Mouse (Mus musculus) brain, adult 2 months (tissue): ENCODE data around the gene Chmp4b.

Experiments used
- DNase-seq: peaks from one replicate; pipeline ENCODE4 v3.0.0; 2011; ENCODE audit warnings: low read depth, low spot score

Chmp4b gene

DNA sequence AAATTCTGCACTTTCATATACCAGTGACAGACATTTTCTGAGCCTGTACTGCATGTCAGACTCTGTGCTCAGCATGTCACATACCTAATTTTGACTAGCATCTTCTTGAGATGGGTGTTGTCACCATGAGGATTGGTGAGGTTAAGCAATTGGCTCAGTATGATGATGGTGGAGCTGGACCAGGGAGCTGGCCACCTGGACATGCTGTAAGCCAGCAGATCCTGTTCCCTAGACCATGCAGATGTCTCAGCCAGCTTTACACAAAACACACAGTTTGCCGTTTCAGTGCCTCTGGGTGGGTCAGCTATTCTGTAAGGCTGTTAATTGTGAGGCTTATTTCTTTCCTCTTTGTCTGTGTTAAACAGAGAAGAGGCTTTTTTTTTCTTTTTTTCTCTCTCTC, 31.2 kb downstream of the Chmp4b start:
- peak; percentile 72 for DNase-seq

GRCm38 (mm10) chr2:154684901-154685470, 33.5 kb downstream of the Chmp4b start:
- DNase-seq: no peak

DNA sequence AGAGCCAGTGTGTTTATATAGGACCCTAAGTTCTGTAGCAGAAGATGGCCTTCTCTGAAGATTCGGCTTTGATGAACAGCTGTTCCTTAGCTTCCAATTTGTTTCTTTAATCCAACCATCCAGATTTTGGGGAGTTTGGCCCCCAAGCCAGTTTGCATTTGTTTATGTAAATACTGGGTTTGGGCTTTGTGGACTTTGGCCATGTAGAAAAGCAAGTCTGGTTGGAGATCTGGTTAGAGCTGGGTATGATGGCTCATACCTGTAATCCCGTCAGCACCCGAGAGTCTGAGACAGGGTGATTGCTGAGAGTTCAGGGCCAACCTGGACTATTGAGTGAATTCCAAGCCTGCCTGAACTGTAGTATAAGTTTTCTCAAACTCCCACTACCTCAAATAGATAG, 34.3 kb downstream of the Chmp4b start:
- DNase-seq: no peak

DNA sequence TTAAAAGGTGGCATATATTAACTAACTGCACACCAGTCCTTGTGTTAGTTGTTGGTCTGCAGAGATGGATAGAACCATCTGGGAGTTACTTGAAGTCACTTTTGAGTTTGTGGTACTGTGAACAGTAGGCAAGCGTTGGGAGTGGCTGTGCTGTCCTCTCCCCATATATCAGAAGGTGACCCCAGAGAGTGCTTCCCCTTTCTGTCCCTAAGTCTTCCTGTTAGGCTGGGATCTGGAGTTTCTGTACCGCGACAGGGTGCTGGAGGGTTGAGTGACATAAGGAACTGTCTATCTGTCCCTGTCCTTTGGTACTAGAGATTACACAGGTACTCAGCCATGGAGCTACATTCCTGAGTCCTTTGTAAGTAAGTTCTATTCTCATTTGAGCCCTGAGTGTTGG, 35.3 kb downstream of the Chmp4b start:
- DNase-seq: no peak

GRCm38 (mm10) chr2:154689391-154689790, 37.9 kb downstream of the Chmp4b start:
- no peak for DNase-seq

- peak; percentile 87 for DNase-seq
These were observed 39.5 kb downstream of the Chmp4b start for GRCm38 (mm10) chr2:154690959-154691358.

DNA sequence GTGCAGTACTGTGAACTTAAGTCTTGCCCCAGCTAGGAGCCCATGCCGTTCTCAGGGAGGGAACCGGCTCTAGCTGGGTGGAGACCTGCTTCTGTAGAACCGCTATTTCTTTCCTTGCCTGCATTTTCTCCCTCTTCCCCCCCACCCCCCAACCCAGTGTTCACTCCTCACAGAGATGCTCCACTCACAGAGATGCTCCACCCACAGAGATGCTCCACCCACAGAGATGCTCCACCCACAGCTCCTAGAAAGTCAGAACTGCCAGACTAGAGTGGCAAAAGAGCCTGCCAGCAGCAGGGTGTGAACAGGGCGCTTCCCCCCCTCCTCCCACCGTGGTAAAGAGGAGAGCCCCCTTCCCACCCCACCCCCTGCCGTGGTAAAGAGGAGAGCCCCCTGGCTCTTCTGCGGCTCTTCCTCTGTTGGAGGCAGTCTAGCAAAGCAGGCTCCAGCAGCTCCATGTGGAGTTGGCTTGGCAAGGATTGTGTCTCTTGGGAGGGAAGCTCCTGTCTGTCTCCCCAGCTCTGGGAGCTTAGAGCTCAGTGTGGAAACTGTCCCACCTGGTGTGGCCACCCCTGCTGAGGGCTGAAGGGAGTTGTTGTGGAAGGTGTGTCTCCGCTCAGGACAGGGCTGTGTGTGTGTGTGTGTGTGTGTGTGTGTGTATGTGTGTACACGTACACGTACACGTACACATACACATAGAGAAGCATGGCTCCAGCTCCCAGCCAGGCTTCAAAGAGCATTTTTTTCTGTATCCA, 41.9 kb downstream of the Chmp4b start:
- no peak for DNase-seq

GRCm38 (mm10) chr2:154693941-154694256, 42.4 kb downstream of the Chmp4b start:
- DNase-seq: no peak

DNA sequence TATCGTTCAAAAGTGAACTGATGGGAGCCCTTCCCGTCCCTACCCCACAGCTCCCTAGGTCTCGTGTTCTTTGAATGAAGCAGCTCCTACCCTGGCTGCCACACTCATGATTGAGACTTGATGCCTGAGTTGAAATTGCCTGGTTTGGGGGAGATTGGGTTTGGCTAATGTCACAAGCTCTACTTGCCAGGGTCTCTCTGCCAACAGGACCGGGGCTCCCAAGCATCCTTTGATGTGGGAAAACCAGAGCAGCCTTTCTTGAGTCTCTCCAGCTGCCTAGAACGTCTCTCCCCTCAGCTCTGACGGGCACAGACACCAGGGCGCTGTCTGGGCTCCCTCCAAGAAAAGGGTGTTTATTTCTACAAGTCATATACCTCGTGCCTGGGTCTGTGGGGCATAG, 44.2 kb downstream of the Chmp4b start:
- DNase-seq: no peak

- no peak for DNase-seq
These were observed 45.2 kb downstream of the Chmp4b start for GRCm38 (mm10) chr2:154696660-154697059.

DNA sequence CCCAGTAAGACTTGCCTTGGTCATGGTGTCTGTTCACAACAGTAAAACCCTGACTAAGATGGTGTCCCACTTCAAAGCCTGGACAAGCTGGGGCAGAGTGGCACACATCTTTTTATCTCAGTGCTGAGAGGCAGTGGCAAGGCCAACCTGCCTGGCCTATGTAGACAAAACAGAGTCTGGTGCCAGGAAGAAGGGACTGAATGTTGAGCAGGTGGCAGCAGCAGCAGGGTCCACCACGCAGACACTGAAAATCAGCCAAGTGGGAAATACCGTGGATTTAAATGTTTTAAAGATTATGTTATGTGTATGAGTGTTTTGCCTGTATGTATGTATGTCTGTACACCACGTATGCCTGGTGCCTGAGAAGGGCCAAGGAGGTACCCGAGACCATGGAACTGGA, 47.9 kb downstream of the Chmp4b start:
- DNase-seq: no peak

- no peak for DNase-seq
These were observed 48.7 kb downstream of the Chmp4b start for GRCm38 (mm10) chr2:154700177-154700576.

DNA sequence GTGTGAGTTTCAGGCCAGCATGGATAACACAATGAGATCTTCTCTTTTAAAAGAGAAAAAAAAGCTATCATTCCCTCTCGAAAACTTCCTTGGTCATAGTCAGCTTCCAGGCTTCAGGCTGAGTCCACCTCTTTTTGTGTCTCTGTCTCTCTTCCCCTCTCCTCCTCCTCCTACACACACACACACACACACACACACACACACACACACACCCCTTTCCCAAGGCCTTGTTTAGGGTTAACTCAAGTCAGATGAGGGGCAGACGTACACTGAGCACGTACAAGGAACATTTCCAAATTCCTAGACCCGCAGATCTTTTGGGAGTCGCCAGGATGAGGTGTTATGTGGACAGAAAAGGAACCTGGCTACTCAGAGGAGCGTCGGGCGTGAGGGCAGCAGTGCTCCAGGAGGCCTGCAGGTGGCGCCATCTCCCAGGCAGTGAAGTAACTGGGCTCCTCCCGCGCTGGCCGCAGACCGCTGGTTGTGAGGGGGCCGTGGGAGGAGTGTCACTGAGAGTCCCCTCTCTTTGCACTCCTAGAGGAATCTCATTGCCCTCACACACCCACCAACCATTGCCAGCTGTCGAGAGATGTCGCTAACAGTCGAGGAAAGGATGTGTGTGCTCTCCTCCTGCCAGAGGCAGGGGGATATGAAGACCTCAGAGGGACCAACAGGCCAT, 51.3 kb downstream of the Chmp4b start:
- peak; percentile 83 for DNase-seq

DNA sequence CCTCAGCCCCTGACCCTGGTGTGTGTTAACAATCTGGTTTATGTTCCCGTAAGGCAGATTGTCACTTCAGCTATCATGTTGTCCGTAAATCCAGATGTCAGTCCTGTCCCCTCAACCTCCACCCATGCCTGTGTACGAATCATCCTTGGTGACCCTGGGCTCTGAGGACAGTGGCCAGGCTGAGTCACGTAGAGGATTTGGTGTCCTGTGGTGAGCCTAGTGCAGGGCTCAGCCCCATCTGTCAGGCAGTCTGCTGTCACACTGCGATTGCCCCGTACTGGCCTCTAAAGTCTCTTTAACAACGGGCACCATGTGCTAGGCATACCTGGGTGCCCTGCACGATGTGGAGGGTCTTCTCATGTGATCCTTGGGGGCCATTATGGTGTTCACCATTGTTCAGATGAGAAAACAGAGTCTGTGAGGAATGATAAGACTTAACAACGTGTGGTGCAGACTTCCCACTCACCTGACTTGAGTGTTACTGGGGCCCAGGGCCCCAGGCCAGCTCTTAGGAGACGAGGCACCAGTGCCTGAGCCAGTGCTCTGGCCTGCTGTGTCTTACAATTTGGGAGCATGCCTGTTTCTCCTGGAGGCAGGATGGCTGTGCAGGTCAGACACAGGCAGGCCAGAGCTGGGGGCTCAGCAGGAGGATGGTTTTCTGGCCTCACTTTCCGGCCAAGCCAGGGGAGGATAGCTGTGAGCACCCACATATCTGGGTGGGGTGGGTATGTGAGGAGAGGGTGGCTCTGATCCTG, 55.2 kb downstream of the Chmp4b start:
- peak; percentile 87 for DNase-seq

DNA sequence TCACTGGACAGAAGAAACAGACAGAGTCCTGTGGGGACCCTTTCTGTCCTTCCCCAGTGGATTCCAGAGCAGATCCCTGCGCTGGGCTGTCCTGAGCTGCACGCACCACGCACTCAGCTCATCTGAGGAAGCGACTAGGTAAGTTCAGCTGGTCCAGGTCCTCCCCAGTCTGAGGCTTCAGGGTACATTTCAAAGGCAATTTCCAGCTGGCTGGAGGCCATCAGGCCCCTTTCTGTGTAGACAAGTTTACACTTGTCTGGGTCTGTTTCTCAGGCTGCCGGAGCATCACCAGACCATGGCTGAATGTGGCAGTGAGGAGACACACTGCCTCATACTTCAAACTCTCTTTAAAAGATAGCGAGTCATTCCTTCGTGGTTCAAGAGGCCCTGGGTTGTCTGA, 55.8 kb downstream of the Chmp4b start:
- DNase-seq: no peak

- peak; percentile 42 for DNase-seq
These were observed 56.4 kb downstream of the Chmp4b start for GRCm38 (mm10) chr2:154707830-154708385.

GRCm38 (mm10) chr2:154711701-154712100, 60.2 kb downstream of the Chmp4b start:
- DNase-seq: peak; percentile 67

DNA sequence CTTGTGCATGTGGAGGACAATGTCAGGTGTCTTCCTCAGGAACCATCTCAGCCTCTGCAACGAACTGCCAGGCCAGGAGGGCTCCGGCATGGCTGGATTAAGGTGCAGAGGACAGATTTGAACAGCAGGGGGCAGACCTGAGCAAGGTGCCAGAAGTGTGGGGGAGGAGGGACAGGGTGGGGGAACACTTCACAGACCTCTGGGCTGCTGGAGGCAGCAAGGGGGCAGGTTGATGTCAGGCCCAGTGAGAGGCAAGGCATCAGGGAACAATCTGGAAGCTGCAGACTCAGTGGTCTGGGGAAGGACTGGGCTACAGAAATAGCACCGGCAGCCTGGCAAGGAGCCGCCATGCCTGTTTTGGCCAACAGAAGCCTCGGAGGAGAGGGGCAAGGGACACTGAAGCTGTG, 60.8 kb downstream of the Chmp4b start:
- peak; percentile 54 for DNase-seq

GRCm38 (mm10) chr2:154713083-154713482, 61.6 kb downstream of the Chmp4b start:
- DNase-seq: peak; percentile 51

- DNase-seq: no peak
These were observed 62.5 kb downstream of the Chmp4b start for GRCm38 (mm10) chr2:154713964-154714363.

GRCm38 (mm10) chr2:154716586-154716985, 65.1 kb downstream of the Chmp4b start:
- DNase-seq: no peak

- DNase-seq: peak; percentile 85
These were observed 65.6 kb downstream of the Chmp4b start for GRCm38 (mm10) chr2:154717081-154717480.
